Mouse (Mus musculus) brain, embryonic 14.5 days (tissue): ENCODE data around the gene Asb6.

Experiments used
- CTCF ChIP-seq: fragments of 200-500 bp; IDR thresholded peaks from 2 replicates; pipeline ENCODE4 v1.5.1; 2012; ENCODE audit warnings: inconsistent platforms, mild to moderate bottlenecking, moderate library complexity, borderline replicate concordance; ENCODE audit not compliant: insufficient read depth, insufficient read length; ENCODE audit errors: extremely low read depth
- POLR2A ChIP-seq: fragments of 200-500 bp; IDR thresholded peaks from 2 replicates; pipeline ENCODE4 v1.6.1; 2012; ENCODE audit warnings: mild to moderate bottlenecking, inconsistent platforms, borderline replicate concordance; ENCODE audit not compliant: poor library complexity, insufficient read depth, insufficient read length, severe bottlenecking; ENCODE audit errors: extremely low read depth

- TF ChIP-seq CTCF (no peak), POLR2A (no peak)
These were observed 21.9 kb downstream of the Asb6 start for GRCm38 (mm10) chr2:30808296-30808655.
